Mouse (Mus musculus) midbrain, embryonic 13.5 days (tissue): ENCODE data around the gene Efr3b. TPM values are rescaled to one million over a fixed set of nuclear protein-coding genes. Genes with fewer than 3 reads are reported as not detected.

ENCODE experiments used
- ATAC-seq: fragments of 200-750 bp; cut with Nextera tagmentation; 2 replicates; pipeline ENCODE4 v1.8.0; 2017; ENCODE audit warnings: mild to moderate bottlenecking, moderate TSS enrichment, moderate library complexity
- H3K27ac ChIP-seq: fragments of 300-500 bp; sonication (generic); 2 replicates; pipeline ENCODE4 v1.5.1; 2015; ENCODE audit warnings: inconsistent platforms, mild to moderate bottlenecking, moderate library complexity
- H3K27me3 ChIP-seq: fragments of 300-500 bp; sonication (generic); 2 replicates; pipeline ENCODE4 v1.6.1; 2015; ENCODE audit warnings: mild to moderate bottlenecking, inconsistent platforms
- H3K36me3 ChIP-seq: fragments of 300-500 bp; sonication (generic); 2 replicates; pipeline ENCODE4 v1.6.1; 2015; ENCODE audit warnings: mild to moderate bottlenecking, inconsistent platforms
- H3K4me1 ChIP-seq: fragments of 300-500 bp; sonication (generic); replicated peaks from 2 replicates; pipeline ENCODE4 v1.6.1; 2015; ENCODE audit warnings: inconsistent platforms
- H3K4me2 ChIP-seq: fragments of 300-500 bp; sonication (generic); replicated peaks from 2 replicates; pipeline ENCODE4 v1.6.1; 2015; ENCODE audit warnings: moderate library complexity, mild to moderate bottlenecking, inconsistent platforms
- H3K4me3 ChIP-seq: fragments of 300-500 bp; sonication (generic); replicated peaks from 2 replicates; pipeline ENCODE4 v1.5.1; 2015; ENCODE audit warnings: mild to moderate bottlenecking, inconsistent platforms
- H3K9ac ChIP-seq: fragments of 300-500 bp; sonication (generic); replicated peaks from 2 replicates; pipeline ENCODE4 v1.6.1; 2015; ENCODE audit warnings: mild to moderate bottlenecking, inconsistent platforms
- H3K9me3 ChIP-seq: fragments of 300-500 bp; sonication (generic); 2 replicates; pipeline ENCODE4 v1.6.1; 2016; ENCODE audit warnings: mild to moderate bottlenecking, inconsistent platforms
- WGBS: fragments of 180-500 bp; shearing (Covaris S2); methylation state at CpG from one replicate; pipeline ENCODE4 v1.1.7; 2015; 5-methylcytosine and 5-hydroxymethylcytosine counted together
- polyA plus RNA-seq: library from polyadenylated mRNA; unstranded; fragments of >200 nt; fragmentation: Nextera tagmentation; extraction: Ambion mirVana; gene quantifications from 2 replicates; pipeline ENCODE4 v1.2.1, GENCODE M21; 2015

Gene Efr3b
- polyA plus RNA-seq, 1 experiment from 2014 or later: 37.9 TPM

DNA sequence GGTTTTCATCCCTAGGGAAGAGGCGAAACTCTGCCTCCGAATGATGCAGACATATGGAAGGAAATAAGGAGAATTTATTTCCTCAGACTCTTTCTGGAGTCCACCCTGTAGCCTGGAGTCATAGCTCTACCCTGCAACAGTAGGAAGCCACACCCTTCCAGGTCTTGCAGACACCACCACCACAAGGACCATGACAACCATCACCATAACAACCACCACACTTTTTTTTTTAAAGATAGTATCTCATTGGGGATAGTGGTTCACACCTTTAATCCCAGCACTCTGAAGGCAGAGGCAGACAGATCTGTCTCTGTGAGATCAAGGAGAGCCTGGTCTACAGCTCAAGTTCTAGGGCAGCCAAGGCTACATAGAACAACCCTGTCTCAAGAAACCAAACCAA is 26.8 kb upstream of the Efr3b start:
- H3K4me1 ChIP-seq: no peaks in the 10 kb centered on the region
- H3K9me3 ChIP-seq: no peaks in the 10 kb centered on the region
- H3K27me3 ChIP-seq: no peaks in the 10 kb centered on the region
- no peak overlapping the region for H3K9ac ChIP-seq
- H3K27ac ChIP-seq: no peak overlapping the region
- no peak overlapping the region for H3K4me2 ChIP-seq
- no peak for ATAC-seq
- 100% methylated on average over 2 of the region's 2 CpGs for WGBS
- H3K4me3 ChIP-seq: no peak overlapping the region
- no peaks in the 10 kb centered on the region for H3K36me3 ChIP-seq

DNA sequence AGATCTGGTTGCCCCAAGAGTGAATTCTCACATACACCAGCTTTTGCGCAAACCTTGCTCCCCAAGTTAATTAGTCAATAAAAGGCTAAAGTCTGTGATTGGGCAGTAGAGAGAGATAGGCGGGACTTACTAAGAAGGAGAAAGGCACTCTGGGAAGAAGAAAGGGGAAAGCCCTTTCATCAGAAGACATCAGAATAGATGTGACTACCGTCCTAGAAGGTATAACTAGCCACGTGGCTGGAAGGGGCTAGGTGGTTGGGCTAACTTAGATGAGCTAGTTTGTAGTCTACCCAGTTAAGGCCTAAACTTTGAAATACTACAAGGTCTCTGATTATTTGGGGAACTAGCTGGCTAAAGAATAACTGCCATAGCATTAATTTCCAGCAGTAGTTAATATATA is 21.0 kb upstream of the Efr3b start:
- no peak for ATAC-seq
- Histone ChIP-seq H3K27ac (no peak overlapping the region), H3K36me3 (no peaks in the 10 kb centered on the region), H3K4me1 (no peaks in the 10 kb centered on the region), H3K9me3 (no peaks in the 10 kb centered on the region), H3K27me3 (no peaks in the 10 kb centered on the region), H3K4me3 (no peak overlapping the region), H3K4me2 (no peak overlapping the region), H3K9ac (no peak overlapping the region)
- 87% methylated on average over 4 of the region's 4 CpGs for WGBS

DNA sequence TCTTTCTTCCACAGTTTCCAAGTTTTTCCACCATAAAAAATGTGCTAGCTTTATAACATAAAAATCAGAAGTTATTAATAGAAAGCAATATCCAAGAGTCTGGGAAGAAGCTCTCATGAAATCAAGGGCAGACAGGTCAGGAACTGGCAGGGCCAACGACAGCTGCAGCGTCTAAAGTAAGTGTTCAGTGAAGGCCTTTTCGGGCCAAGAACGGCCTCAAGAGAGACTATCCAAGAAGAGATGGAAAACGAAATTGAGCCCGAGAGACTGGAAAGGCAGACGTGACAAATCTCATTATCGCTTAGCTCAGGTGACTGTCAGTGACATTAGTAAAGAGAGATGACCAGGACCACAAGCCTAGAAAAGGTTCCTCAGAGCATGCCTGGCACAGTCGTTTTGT is 19.6 kb upstream of the Efr3b start:
- H3K36me3 ChIP-seq: no peaks in the 10 kb centered on the region
- ATAC-seq: no peak
- no peak overlapping the region for H3K4me3 ChIP-seq
- H3K9me3 ChIP-seq: no peaks in the 10 kb centered on the region
- H3K4me1 ChIP-seq: no peaks in the 10 kb centered on the region
- H3K9ac ChIP-seq: no peak overlapping the region
- no peaks in the 10 kb centered on the region for H3K27me3 ChIP-seq
- no peak overlapping the region for H3K4me2 ChIP-seq
- no peak overlapping the region for H3K27ac ChIP-seq
- WGBS: 73% methylated on average over 9 of the region's 9 CpGs

DNA sequence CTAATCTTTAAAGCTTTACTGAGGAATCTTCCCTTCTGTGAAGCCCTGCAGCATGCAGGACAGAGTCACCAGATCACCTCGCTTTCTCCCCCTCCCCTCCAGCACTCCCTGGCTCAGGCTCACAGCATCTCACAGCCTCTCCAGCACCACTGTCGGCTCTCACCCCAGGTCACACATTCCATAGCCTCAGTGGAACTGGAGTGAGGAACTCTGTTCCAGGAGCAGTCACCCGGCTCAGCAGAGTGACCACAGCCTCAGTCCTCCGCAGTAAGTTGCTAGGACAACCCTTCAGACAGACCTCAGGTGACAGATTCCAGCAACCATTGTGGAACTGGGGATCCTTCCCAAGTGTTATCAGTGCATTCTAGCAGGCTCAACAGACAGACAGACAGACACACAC is 16.1 kb upstream of the Efr3b start:
- Histone ChIP-seq H3K4me1 (no peaks in the 10 kb centered on the region), H3K9me3 (no peaks in the 10 kb centered on the region), H3K36me3 (no peaks in the 10 kb centered on the region), H3K4me2 (no peak overlapping the region), H3K4me3 (no peak overlapping the region), H3K27ac (no peak overlapping the region), H3K27me3 (no peaks in the 10 kb centered on the region), H3K9ac (no peak overlapping the region)
- WGBS: 42% methylated on average over 4 of the region's 4 CpGs
- no peak for ATAC-seq

DNA sequence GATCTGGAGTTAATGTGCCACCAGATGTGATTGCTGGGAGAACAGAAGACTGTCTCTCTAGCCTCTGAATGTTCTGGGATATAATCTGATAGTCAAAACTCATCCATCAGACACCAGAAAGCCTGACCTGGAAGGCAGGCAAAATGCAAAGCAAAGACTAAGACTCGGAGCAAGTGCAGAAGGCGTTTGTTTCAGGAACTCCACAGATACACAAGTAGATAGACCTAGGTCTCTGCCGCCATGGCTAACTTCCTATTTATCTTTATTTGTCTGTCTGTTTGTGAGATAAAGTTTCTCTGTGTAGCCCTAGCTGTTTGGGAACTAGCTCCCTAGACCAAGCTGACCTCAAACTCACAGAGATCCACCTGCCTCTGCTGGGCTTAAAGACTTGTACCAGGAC is 14.9 kb upstream of the Efr3b start:
- H3K9me3 ChIP-seq: no peaks in the 10 kb centered on the region
- H3K9ac ChIP-seq: no peak overlapping the region
- no peak overlapping the region for H3K4me3 ChIP-seq
- ATAC-seq: no peak
- H3K4me1 ChIP-seq: no peaks in the 10 kb centered on the region
- H3K4me2 ChIP-seq: no peak overlapping the region
- H3K27ac ChIP-seq: no peak overlapping the region
- H3K36me3 ChIP-seq: no peaks in the 10 kb centered on the region
- no peaks in the 10 kb centered on the region for H3K27me3 ChIP-seq
- WGBS: 90% methylated on average over 3 of the region's 3 CpGs

DNA sequence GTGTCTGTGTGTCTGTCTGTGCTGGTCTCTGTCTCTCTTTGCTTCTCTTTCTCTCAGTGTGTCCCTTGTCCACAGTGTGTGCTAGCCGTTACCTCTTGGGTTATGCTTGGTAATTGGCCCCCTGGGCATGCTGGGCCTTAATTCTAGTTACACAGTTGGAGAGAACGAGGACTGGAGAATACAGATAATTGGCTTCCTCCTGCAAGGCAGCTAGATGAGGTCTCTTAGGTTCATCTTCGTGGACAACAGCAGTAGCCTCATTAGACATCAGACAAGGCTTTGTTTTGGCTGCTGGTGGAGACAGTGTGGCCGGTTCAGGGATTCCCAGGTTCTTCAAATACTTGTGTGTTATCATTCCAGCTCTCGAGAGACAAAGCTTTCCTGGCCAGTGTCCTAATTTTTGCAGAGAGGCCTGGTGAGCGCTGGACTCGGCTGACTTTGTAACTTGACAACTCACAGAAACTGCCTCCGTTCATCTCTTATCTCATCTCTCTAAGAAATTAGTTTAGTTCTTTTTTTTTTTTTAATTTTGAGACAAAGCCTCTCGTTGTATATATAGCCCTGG is 12.2 kb upstream of the Efr3b start:
- H3K27ac ChIP-seq: no peak overlapping the region
- H3K27me3 ChIP-seq: no peaks in the 10 kb centered on the region
- 60% methylated on average over 9 of the region's 9 CpGs for WGBS
- no peaks in the 10 kb centered on the region for H3K9me3 ChIP-seq
- H3K4me1 ChIP-seq: no peaks in the 10 kb centered on the region
- no peak for ATAC-seq
- H3K36me3 ChIP-seq: no peaks in the 10 kb centered on the region
- no peak overlapping the region for H3K4me3 ChIP-seq
- H3K4me2 ChIP-seq: no peak overlapping the region
- no peak overlapping the region for H3K9ac ChIP-seq

DNA sequence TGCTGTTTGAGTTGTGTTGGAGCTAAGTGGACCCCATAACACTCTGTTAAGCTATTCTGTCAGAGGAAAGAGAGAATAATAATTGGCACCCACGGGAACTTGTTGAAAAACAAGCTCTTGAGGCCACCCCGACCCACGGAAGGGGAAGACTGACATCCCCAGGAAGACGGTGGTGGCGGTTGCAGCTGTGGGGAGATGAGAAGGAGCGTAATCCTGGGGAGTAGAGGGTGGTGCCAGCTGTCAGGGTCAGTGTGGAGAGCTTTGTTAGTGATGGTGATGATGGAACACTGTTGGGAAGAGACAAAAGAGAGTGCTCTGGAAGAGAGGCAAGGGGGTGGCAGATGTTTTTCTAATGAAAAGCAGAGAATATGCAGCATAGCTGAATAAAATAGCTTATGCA is 9.3 kb upstream of the Efr3b start:
- no peak overlapping the region for H3K9ac ChIP-seq
- no peaks in the 10 kb centered on the region for H3K27me3 ChIP-seq
- H3K4me3 ChIP-seq: no peak overlapping the region
- H3K36me3 ChIP-seq: no peaks in the 10 kb centered on the region
- H3K9me3 ChIP-seq: no peaks in the 10 kb centered on the region
- no peaks in the 10 kb centered on the region for H3K4me1 ChIP-seq
- H3K27ac ChIP-seq: no peak overlapping the region
- H3K4me2 ChIP-seq: no peak overlapping the region
- WGBS: 50% methylated on average over 6 of the region's 6 CpGs
- ATAC-seq: no peak

DNA sequence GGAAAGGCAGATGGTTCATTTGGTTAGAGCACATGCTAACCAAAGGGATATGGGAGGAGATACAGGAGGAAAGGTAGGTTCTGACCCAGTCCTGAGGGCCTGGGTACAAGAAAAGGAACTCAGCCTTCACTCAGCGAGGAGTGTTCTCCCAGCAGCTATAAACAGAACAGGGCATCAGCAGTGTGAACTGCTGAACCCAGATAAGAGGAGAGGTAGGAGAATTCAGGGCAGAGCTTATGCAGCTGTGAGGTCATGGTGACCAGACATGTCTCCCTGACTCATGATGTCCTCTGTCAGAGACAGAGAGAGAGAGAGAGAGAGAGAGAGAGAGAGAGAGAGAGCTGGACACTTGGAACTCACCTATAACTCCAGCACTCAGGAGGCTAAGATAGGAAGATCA is 7.3 kb upstream of the Efr3b start:
- no peak overlapping the region for H3K4me3 ChIP-seq
- H3K36me3 ChIP-seq: no peaks in the 10 kb centered on the region
- H3K27me3 ChIP-seq: no peaks in the 10 kb centered on the region
- no peak overlapping the region for H3K4me2 ChIP-seq
- peaks cover 7% of the 10 kb centered on the region; the same call in 1 of the 2 replicates for H3K4me1 ChIP-seq
- 91% methylated on average over 1 of the region's 1 CpGs for WGBS
- ATAC-seq: no peak
- no peaks in the 10 kb centered on the region for H3K9me3 ChIP-seq
- H3K27ac ChIP-seq: no peak overlapping the region
- H3K9ac ChIP-seq: no peak overlapping the region

DNA sequence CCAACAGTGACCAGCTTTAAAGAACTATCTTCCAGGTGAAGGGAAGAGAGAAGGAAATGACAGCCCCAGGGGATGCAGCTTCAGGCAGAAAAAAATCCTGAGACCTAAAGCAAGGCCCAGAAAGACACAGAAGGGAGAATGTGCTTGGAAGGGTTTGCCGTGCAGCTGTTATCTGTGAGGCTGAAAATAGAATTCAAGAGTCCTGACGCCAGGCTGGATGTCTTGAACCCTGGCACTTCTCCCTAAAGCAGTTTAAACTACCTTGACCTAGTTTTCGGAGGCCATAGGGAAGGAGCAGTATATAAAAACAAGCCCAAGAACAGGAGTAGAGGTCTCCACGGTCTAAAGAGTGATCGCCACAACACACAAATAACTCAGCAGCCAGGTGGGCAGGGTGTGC is 3.7 kb upstream of the Efr3b start:
- H3K36me3 ChIP-seq: no peaks in the 10 kb centered on the region
- H3K9me3 ChIP-seq: no peaks in the 10 kb centered on the region
- H3K27me3 ChIP-seq: 0 out of 2 replicates have a peak, but pooled peaks cover 10% of the 10 kb centered on the region
- H3K4me3 ChIP-seq: no peak overlapping the region
- H3K27ac ChIP-seq: peak overlapping the region; percentile 12; the same call in 1 of the 2 replicates
- H3K4me1 ChIP-seq: peaks cover 12% of the 10 kb centered on the region
- WGBS: 76% methylated on average over 5 of the region's 5 CpGs
- H3K4me2 ChIP-seq: no peak overlapping the region
- H3K9ac ChIP-seq: no peak overlapping the region
- ATAC-seq: no peak

DNA sequence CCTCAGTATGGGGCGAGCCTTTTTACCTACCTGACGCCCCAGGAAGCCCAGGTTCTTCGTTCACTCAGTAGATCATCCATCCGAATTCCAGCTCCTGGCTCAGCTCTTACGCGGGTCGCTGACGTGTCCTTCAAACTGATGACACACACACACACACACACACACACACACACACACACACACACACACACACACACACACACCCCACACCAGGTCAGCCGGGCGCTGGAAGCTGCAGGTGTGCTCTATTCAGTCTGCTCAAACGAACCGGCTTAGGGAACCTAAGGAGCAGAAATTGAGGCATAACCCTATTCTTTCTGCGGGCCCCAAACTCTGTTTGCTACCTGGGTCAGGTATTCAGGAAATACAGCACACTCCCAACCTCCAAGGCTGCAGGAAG is 331 bp upstream of the Efr3b start:
- H3K4me1 ChIP-seq: peaks cover 26% of the 10 kb centered on the region
- H3K4me2 ChIP-seq: peak overlapping the region; percentile 80
- H3K9ac ChIP-seq: peak overlapping the region; percentile 91; the same call in 1 of the 2 replicates
- no peaks in the 10 kb centered on the region for H3K36me3 ChIP-seq
- ATAC-seq: no peak
- no peak overlapping the region for H3K27ac ChIP-seq
- peak overlapping the region; percentile 82 for H3K4me3 ChIP-seq
- H3K9me3 ChIP-seq: no peaks in the 10 kb centered on the region
- WGBS: 2% methylated on average over 13 of the region's 13 CpGs
- H3K27me3 ChIP-seq: 0 out of 2 replicates have a peak, but pooled peaks cover 10% of the 10 kb centered on the region

DNA sequence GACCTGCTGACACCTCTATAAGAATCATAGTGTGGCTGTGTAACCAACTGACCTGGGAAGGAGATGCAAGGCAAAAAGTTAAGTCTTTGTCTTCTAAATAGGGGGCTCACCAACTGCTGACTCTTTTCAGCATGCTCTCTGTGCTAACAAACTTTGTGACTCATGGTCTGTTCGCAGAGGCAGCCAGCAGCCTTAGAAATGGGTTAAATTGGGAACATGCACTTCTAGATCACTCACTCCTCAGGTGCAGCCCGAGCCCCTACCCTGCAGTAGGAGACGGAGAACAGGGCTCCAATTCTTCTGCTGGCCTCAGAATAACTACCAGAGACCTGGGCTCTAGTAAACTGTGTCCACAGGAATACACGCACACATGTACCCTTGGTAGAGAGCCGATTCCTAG is 1.2 kb downstream of the Efr3b start:
- Histone ChIP-seq H3K4me2 (peak overlapping the region; percentile 80), H3K4me3 (peak overlapping the region; percentile 82), H3K4me1 (peaks cover 25% of the 10 kb centered on the region), H3K27me3 (0 out of 2 replicates have a peak, but pooled peaks cover 10% of the 10 kb centered on the region), H3K9me3 (no peaks in the 10 kb centered on the region), H3K36me3 (peaks cover 5% of the 10 kb centered on the region; the same call in 1 of the 2 replicates), H3K9ac (peak overlapping the region; percentile 91), H3K27ac (peak overlapping the region; percentile 85; the same call in 1 of the 2 replicates)
- 19% methylated on average over 5 of the region's 5 CpGs for WGBS
- peak; percentile 10; the same call in 1 of the 2 replicates for ATAC-seq

DNA sequence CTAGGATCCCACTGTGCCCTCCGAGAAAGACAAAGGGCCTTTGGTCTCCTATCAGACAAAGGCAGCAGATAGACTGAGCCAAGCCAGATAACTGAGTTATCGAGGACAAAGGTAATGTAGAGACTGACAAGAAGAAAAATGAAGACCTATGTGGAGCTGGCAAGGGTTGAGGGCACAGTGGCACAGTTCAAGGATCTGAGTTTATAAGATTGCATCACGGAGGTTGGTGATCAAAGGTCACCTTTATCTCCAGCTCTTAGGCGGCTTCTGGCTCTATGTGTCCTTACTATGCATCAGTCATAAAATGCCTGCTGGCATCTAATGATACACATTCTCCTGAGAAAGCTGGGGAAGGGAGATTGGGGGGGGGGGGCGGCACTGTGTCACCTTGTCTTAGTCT is 2.6 kb downstream of the Efr3b start:
- Histone ChIP-seq H3K4me2 (peak overlapping the region; percentile 80; the same call in 1 of the 2 replicates), H3K9me3 (no peaks in the 10 kb centered on the region), H3K4me1 (peaks cover 20% of the 10 kb centered on the region), H3K4me3 (no peak overlapping the region), H3K9ac (no peak overlapping the region), H3K36me3 (peaks cover 5% of the 10 kb centered on the region; the same call in 1 of the 2 replicates), H3K27me3 (0 out of 2 replicates have a peak, but pooled peaks cover 10% of the 10 kb centered on the region), H3K27ac (no peak overlapping the region)
- no peak for ATAC-seq
- WGBS: 92% methylated on average over 5 of the region's 5 CpGs

DNA sequence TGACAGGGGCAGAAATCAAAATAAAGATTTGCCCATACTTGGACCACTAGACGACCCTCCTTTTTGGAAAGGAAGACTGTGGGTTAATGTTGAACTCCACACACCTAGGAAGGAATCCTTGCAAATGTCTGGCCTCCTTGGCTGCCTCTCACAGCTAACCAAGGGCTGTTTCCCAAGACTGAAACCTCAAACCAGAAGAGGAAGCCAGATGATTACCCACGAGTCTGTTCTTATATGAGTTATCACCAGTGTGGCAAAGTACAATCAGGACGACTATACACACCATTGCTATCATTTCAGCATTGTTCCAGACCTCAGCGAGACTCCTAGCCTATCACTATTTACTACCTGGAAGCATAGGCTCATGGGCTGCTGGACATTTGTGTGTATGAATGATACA is 9.7 kb downstream of the Efr3b start:
- Histone ChIP-seq H3K9me3 (no peaks in the 10 kb centered on the region), H3K36me3 (peaks cover 7% of the 10 kb centered on the region; the same call in 1 of the 2 replicates), H3K9ac (no peak overlapping the region), H3K4me2 (no peak overlapping the region), H3K4me1 (no peaks in the 10 kb centered on the region), H3K27me3 (no peaks in the 10 kb centered on the region), H3K4me3 (no peak overlapping the region), H3K27ac (no peak overlapping the region)
- no peak for ATAC-seq
- 83% methylated on average over 4 of the region's 4 CpGs for WGBS
